Mouse (Mus musculus) intestine, embryonic 15.5 days (tissue): ENCODE measurements around the gene Pln. TPM values are rescaled to one million over a fixed set of nuclear protein-coding genes. Genes with fewer than 3 reads are reported as not detected.

Source experiments
- ATAC-seq: fragments of 200-750 bp; cut with Nextera tagmentation; 2 replicates; pipeline ENCODE4 v1.8.0; 2017; ENCODE audit warnings: moderate TSS enrichment, moderate library complexity
- H3K27ac ChIP-seq: fragments of 300-500 bp; sonication (generic); 2 replicates; pipeline ENCODE4 v1.5.1; 2015; ENCODE audit warnings: mild to moderate bottlenecking, inconsistent platforms
- H3K27me3 ChIP-seq: fragments of 300-500 bp; sonication (generic); replicated peaks from 2 replicates; pipeline ENCODE4 v1.6.1; 2015; ENCODE audit warnings: inconsistent platforms
- H3K36me3 ChIP-seq: fragments of 300-500 bp; sonication (generic); 2 replicates; pipeline ENCODE4 v1.6.1; 2015; ENCODE audit warnings: inconsistent platforms
- H3K4me1 ChIP-seq: fragments of 300-500 bp; sonication (generic); replicated peaks from 2 replicates; pipeline ENCODE4 v1.6.1; 2015; ENCODE audit warnings: inconsistent platforms
- H3K4me2 ChIP-seq: fragments of 300-500 bp; sonication (generic); replicated peaks from 2 replicates; pipeline ENCODE4 v1.6.1; 2015; ENCODE audit warnings: mild to moderate bottlenecking, inconsistent platforms
- H3K4me3 ChIP-seq: fragments of 300-500 bp; sonication (generic); replicated peaks from 2 replicates; pipeline ENCODE4 v1.5.1; 2015; ENCODE audit warnings: inconsistent platforms
- H3K9ac ChIP-seq: fragments of 300-500 bp; sonication (generic); 2 replicates; pipeline ENCODE4 v1.6.1; 2015; ENCODE audit warnings: inconsistent platforms
- H3K9me3 ChIP-seq: fragments of 300-500 bp; sonication (generic); 2 replicates; pipeline ENCODE4 v1.6.1; 2016; ENCODE audit warnings: inconsistent platforms
- WGBS: fragments of 180-500 bp; shearing (Covaris S2); methylation state at CpG from one replicate; pipeline ENCODE4 v1.1.7; 2015; 5-methylcytosine and 5-hydroxymethylcytosine counted together
- polyA plus RNA-seq: library from polyadenylated mRNA; unstranded; fragments of >200 nt; fragmentation: Nextera tagmentation; extraction: Ambion mirVana; gene quantifications from 2 replicates; pipeline ENCODE4 v1.2.1, GENCODE M21; 2015

Gene Pln
- 1.9 and 2.0 TPM in 2 replicates for polyA plus RNA-seq

DNA sequence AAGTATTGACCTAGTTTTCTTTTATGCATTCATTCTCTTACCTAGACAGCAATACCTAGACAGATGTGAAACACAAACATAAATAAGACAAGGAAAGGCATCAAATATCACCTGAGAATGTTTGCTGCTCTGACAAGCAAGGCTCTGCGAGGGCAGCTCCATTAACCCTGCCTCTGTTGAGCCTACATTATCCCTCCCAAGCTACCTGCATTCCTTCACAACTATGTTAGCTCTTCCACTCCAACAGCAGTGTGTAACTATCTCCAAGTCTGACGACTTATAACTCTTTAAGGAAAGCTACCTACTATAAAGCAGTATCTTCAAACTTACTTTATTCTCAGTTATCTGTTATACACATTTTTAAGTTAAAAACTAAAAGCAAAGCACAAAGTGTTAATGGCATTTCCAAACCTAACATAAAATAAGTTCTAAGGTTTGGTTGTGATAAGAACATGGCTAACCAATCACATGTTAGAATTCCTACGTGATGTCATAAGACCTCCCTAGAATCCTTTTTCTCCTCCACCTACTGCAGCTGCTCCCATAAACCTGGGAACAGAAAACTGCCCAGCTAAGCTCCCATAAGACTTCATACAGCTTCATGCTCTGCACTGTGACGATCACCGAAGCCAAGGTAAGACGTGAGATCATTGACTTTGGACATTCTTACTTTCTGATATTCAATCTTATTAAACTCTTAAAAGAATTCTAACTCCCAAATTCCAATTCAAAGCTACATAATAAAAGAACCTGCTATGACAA is at the start of gene Pln:
Gene Pln (plus strand): TSS at position 506 of the 762 bp plus-strand sequence.
- no peak within 1 kb of the TSS for H3K4me2 ChIP-seq
- no peaks in the 10 kb centered on the region for H3K9me3 ChIP-seq
- no peaks in the 10 kb centered on the region for H3K36me3 ChIP-seq
- no peak for ATAC-seq
- 70% methylated on average over 6 of the region's 6 CpGs for WGBS
- no peaks in the 10 kb centered on the region for H3K4me1 ChIP-seq
- H3K27me3 ChIP-seq: no peaks in the 10 kb centered on the region
- H3K4me3 ChIP-seq: no peak within 1 kb of the TSS
- H3K9ac ChIP-seq: no peak within 1 kb of the TSS
- H3K27ac ChIP-seq: 0 out of 2 replicates have a peak within 1 kb of the TSS, but pooled peaks have one; percentile 40

DNA sequence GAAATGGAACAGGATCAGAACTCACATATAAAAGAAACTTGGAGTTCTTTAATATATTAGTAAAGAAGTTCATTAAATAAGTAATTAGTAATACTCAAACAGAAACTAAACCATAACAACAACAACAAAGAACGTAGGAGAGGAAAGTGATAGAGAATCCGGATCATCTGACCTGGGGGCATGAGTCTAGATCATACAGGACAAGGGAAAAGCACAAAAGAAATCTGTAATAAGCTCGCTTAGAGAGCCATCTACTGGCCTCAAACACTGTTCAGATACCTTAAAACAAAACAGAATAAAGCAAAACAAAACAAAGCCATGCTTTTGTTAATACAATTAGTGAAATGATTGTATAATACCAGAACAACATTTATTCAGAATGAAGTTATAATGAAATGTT is 31.6 kb upstream of the Pln start:
- no peak for ATAC-seq
- WGBS: 23% methylated on average over 3 of the region's 3 CpGs
- no peaks in the 10 kb centered on the region for H3K4me1 ChIP-seq

GRCm38 (mm10) chr10:53306674-53307073 is 30.8 kb upstream of the Pln start:
- H3K36me3 ChIP-seq: no peaks in the 10 kb centered on the region
- H3K4me3 ChIP-seq: no peak overlapping the region
- ATAC-seq: no peak
- no peaks in the 10 kb centered on the region for H3K27me3 ChIP-seq
- WGBS: 93% methylated on average over 3 of the region's 3 CpGs
- no peak overlapping the region for H3K9ac ChIP-seq
- no peaks in the 10 kb centered on the region for H3K9me3 ChIP-seq
- no peak overlapping the region for H3K27ac ChIP-seq
- no peak overlapping the region for H3K4me2 ChIP-seq
- no peaks in the 10 kb centered on the region for H3K4me1 ChIP-seq

More for the DNA sequence above, 31.6 kb upstream of the Pln start:
- no peak overlapping the region for H3K9ac ChIP-seq
- no peaks in the 10 kb centered on the region for H3K27me3 ChIP-seq
- no peaks in the 10 kb centered on the region for H3K9me3 ChIP-seq
- no peaks in the 10 kb centered on the region for H3K36me3 ChIP-seq
- H3K27ac ChIP-seq: no peak overlapping the region
- no peak overlapping the region for H3K4me3 ChIP-seq
- no peak overlapping the region for H3K4me2 ChIP-seq

- H3K27me3 ChIP-seq: no peaks in the 10 kb centered on the region
- ATAC-seq: no peak
- no peaks in the 10 kb centered on the region for H3K36me3 ChIP-seq
- H3K4me2 ChIP-seq: no peak overlapping the region
- H3K4me1 ChIP-seq: no peaks in the 10 kb centered on the region
- no peak overlapping the region for H3K9ac ChIP-seq
- no peaks in the 10 kb centered on the region for H3K9me3 ChIP-seq
- H3K27ac ChIP-seq: no peak overlapping the region
- H3K4me3 ChIP-seq: no peak overlapping the region
Measured at GRCm38 (mm10) chr10:53323367-53323766, 14.1 kb upstream of the Pln start.

DNA sequence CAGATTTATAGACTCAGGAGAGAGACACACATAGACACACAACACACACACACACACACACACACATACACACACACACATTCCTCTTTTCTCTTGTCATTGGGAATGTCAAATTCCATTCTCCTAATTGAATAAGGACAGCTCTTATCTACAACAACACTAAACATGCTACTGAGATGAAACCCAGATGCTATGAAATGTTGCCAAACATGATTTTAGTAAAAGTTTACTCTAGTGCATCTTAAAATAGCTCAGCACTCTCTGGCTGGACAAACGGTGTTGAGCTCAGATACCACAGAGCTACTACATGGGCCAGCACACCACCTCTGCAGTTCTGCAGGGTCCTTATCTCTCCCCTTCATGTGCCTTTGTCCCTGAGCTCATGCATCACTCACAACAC is 12.8 kb upstream of the Pln start:
- Histone ChIP-seq H3K9ac (no peak overlapping the region), H3K27me3 (no peaks in the 10 kb centered on the region), H3K4me1 (no peaks in the 10 kb centered on the region), H3K27ac (no peak overlapping the region), H3K4me2 (no peak overlapping the region), H3K9me3 (no peaks in the 10 kb centered on the region), H3K36me3 (no peaks in the 10 kb centered on the region), H3K4me3 (no peak overlapping the region)
- 13% methylated on average over 1 of the region's 1 CpGs for WGBS
- ATAC-seq: peak; percentile 72

- no peak for ATAC-seq
Measured at GRCm38 (mm10) chr10:53326367-53326766, 11.1 kb upstream of the Pln start.

GRCm38 (mm10) chr10:53329257-53329656 is 8.2 kb upstream of the Pln start:
- Histone ChIP-seq H3K4me2 (no peak overlapping the region), H3K27me3 (no peaks in the 10 kb centered on the region), H3K4me1 (no peaks in the 10 kb centered on the region), H3K9me3 (no peaks in the 10 kb centered on the region), H3K4me3 (no peak overlapping the region), H3K9ac (no peak overlapping the region), H3K27ac (no peak overlapping the region), H3K36me3 (no peaks in the 10 kb centered on the region)
- 67% methylated on average over 3 of the region's 3 CpGs for WGBS
- ATAC-seq: no peak

More at GRCm38 (mm10) chr10:53326367-53326766, 11.1 kb upstream of the Pln start:
- Histone ChIP-seq H3K27me3 (no peaks in the 10 kb centered on the region), H3K36me3 (no peaks in the 10 kb centered on the region), H3K4me1 (no peaks in the 10 kb centered on the region), H3K4me2 (no peak overlapping the region), H3K27ac (no peak overlapping the region), H3K4me3 (no peak overlapping the region), H3K9me3 (no peaks in the 10 kb centered on the region), H3K9ac (no peak overlapping the region)

GRCm38 (mm10) chr10:53332752-53333151 is 4.7 kb upstream of the Pln start:
- no peak for ATAC-seq
- H3K4me1 ChIP-seq: no peaks in the 10 kb centered on the region
- no peak overlapping the region for H3K27ac ChIP-seq
- H3K4me3 ChIP-seq: no peak overlapping the region
- WGBS: 65% methylated on average over 2 of the region's 2 CpGs
- no peaks in the 10 kb centered on the region for H3K27me3 ChIP-seq
- no peaks in the 10 kb centered on the region for H3K36me3 ChIP-seq
- H3K4me2 ChIP-seq: no peak overlapping the region
- H3K9me3 ChIP-seq: no peaks in the 10 kb centered on the region
- no peak overlapping the region for H3K9ac ChIP-seq

DNA sequence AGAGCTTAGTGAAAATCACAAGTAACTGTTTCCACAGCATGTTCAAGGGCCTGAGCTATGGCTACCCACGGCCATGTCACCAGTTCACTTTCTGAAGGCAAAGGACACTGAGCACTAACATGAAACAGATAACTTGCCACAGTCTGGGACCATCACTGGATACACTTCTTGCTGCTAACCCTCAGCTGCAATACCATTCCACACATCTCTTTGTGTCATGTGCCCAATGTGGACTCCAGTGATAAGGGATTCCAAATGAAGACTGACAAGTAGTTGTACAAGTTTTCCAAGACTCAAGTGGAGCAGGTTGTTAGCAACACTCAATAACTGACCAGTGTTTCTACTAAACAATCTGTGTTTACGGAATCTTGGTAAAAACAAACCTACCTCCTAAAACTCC is 2.2 kb upstream of the Pln start:
- WGBS: 84% methylated on average over 2 of the region's 2 CpGs
- H3K27ac ChIP-seq: no peak overlapping the region

GRCm38 (mm10) chr10:53335974-53336373 is 1.5 kb upstream of the Pln start:
- ATAC-seq: no peak
- Histone ChIP-seq H3K27ac (no peak overlapping the region), H3K9me3 (no peaks in the 10 kb centered on the region), H3K4me1 (no peaks in the 10 kb centered on the region), H3K4me2 (no peak overlapping the region), H3K9ac (no peak overlapping the region), H3K27me3 (no peaks in the 10 kb centered on the region), H3K4me3 (no peak overlapping the region), H3K36me3 (no peaks in the 10 kb centered on the region)
- WGBS: 70% methylated on average over 3 of the region's 3 CpGs

More for the DNA sequence above, 2.2 kb upstream of the Pln start:
- H3K9me3 ChIP-seq: no peaks in the 10 kb centered on the region
- no peaks in the 10 kb centered on the region for H3K27me3 ChIP-seq
- no peaks in the 10 kb centered on the region for H3K36me3 ChIP-seq
- H3K4me3 ChIP-seq: no peak overlapping the region
- H3K9ac ChIP-seq: no peak overlapping the region
- no peak for ATAC-seq
- no peak overlapping the region for H3K4me2 ChIP-seq
- no peaks in the 10 kb centered on the region for H3K4me1 ChIP-seq

GRCm38 (mm10) chr10:53339045-53339444 is 1.6 kb downstream of the Pln start:
- no peaks in the 10 kb centered on the region for H3K9me3 ChIP-seq
- WGBS: 51% methylated on average over 2 of the region's 2 CpGs
- no peak overlapping the region for H3K9ac ChIP-seq
- no peak for ATAC-seq
- H3K4me2 ChIP-seq: no peak overlapping the region
- H3K4me1 ChIP-seq: peaks cover 3% of the 10 kb centered on the region; the same call in 1 of the 2 replicates
- no peak overlapping the region for H3K4me3 ChIP-seq
- H3K27me3 ChIP-seq: no peaks in the 10 kb centered on the region
- no peak overlapping the region for H3K27ac ChIP-seq
- H3K36me3 ChIP-seq: no peaks in the 10 kb centered on the region

GRCm38 (mm10) chr10:53341288-53341965 is 4.0 kb downstream of the Pln start:
- H3K4me3 ChIP-seq: no peak overlapping the region
- no peak overlapping the region for H3K27ac ChIP-seq
- no peak overlapping the region for H3K4me2 ChIP-seq
- H3K9ac ChIP-seq: no peak overlapping the region
- ATAC-seq: no peak
- H3K4me1 ChIP-seq: peaks cover 3% of the 10 kb centered on the region; the same call in 1 of the 2 replicates
- H3K27me3 ChIP-seq: no peaks in the 10 kb centered on the region
- H3K9me3 ChIP-seq: no peaks in the 10 kb centered on the region
- H3K36me3 ChIP-seq: no peaks in the 10 kb centered on the region
- 82% methylated on average over 7 of the region's 7 CpGs for WGBS
